Mouse (Mus musculus) left cerebral cortex, postnatal 10 days (tissue): ENCODE measurements around the gene Gba2. TPM values are rescaled to one million over a fixed set of nuclear protein-coding genes. Genes with fewer than 3 reads are reported as not detected.

ENCODE experiments used
- DNase-seq, 2 experiments: peaks; one replicate each; pipeline ENCODE4 v3.0.0; 2021 to 2022; ENCODE audit warnings: low spot score in 2 of 2, mixed read lengths in 1 of 2; ENCODE audit errors: extremely low spot score in 1 of 2
- intact Hi-C: fragments of 180-260 bp; cut with DNase I; formaldehyde crosslinking; loops from one replicate; pipeline ENCODE4 v1.15.1; 2025
- total RNA-seq, 2 experiments: library from RNA; stranded (reverse); gene quantifications; 2 replicates each; pipeline ENCODE4 v1.2.3; 2021

The Gba2 gene
- total RNA-seq, 2 experiments from 2014 or later = 64.1 to 67.1 TPM

DNA sequence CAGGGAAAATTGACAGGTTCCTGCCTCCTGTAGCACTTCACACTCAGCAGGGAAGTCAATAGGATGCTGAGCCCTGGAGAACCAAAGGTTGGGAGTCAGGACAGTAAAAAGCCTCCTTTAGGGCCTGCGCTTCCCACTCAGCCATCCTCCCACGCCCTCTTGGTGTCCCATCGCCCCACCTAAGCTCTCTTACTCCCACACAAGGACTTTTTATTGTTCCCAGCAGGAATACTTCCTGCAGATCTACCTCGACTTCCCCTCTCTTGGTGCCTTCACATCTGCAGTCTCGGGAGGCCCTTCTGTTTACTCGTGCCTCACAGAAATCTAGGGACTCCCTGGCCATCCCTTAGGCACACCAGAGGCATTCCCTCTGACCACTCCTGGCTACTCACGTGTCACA lies 4.7 kb upstream of the Gba2 start:
- no peak for DNase-seq
- intact Hi-C loops = no loop called here

GRCm38 (mm10) chr4:43582241-43582640 lies 3.6 kb upstream of the Gba2 start:
- intact Hi-C loops = no loop called here
- no peak for DNase-seq

DNA sequence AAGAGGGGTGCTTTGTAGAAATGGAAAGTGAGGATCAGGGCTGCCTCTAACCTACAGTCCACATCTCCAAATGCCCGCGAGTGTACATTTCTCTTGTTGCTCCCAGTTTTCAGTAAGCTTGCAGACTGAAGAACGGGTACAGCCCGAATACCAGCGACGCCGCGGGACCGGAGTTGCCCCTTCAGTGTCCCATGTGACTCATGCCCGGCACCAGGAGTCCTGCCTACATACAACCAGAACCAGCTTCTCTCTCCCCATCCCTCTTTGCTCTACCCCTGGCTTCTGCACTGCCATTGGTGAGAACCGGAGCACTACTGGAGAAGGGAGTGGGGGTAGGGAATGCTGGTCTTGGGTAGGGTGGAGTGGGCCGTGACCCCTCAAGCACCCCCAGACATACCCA lies 2.7 kb upstream of the Gba2 start:
- no peak for DNase-seq
- intact Hi-C loops = no loop called here

DNA sequence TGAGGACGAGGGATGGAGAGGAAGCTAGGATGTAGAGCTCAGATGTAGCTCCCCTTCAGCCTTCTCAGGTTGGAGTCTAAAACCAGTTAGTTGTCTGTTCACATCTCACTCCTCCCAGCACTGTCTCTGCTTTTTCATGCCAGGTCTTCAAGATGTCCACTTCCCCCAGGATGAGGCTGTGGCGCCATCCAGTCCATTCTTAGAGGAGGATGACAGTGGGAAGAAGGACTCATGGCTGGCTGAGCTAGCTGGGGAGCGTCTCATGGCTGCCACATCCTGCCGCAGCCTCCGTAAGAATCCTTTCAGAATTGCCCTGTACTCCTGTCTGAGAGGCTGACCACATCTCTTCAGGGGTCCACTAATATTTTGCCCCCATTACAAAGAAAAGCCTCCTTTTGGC lies 2.0 kb upstream of the Gba2 start:
- DNase-seq = no peak
- intact Hi-C loops = no loop called here

GRCm38 (mm10) chr4:43579731-43580130 lies 1.1 kb upstream of the Gba2 start:
- intact Hi-C loops = no loop called here
- no peak for DNase-seq

DNA sequence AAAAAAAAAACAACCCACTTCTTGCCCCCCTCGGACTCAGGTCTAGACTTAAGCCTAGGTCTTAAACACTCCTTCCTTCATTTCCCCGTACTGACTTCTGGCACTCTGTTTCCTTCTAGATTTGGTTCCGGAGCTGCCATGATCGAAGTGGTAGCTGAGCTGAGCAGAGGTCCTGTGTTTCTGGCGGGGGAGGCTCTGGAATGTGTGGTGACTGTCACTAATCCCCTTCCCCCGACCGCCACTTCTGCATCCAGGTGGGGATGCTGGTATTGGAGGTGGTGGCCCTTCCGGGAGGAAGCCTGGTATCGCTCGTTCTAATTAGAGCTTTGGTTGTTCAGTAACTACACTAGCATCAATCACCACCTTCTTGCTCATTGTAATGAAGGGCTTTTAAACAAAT lies 583 bp upstream of the Gba2 start:
- DNase-seq = no peak
- intact Hi-C loops = no loop called here

GRCm38 (mm10) chr4:43577237-43577881 lies 1.3 kb downstream of the Gba2 start:
- no peak for DNase-seq
- intact Hi-C loops = no loop called here

DNA sequence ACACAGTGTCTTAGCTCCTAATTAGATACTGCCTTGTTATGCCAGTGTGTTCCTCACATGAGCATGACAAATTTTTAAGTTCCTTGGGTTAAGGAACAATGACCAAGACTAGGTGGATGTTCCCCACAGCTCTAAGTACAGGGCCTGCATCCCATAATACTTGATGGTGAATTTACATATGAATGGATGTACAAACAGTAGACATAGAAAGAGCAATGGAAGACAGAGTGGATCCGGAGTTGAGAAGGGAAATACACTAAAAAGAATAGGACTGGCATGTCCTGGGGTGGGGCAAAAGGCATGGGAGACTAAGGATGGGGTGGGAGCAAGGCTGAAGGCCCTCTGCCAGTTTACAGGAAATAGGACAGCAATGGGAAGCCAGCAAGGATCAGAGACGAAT lies 3.3 kb downstream of the Gba2 start:
- DNase-seq = no peak
- intact Hi-C loops = no loop called here

- intact Hi-C loops = no loop called here
- DNase-seq = no peak
These were observed 5.1 kb downstream of the Gba2 start for GRCm38 (mm10) chr4:43573561-43573960.

DNA sequence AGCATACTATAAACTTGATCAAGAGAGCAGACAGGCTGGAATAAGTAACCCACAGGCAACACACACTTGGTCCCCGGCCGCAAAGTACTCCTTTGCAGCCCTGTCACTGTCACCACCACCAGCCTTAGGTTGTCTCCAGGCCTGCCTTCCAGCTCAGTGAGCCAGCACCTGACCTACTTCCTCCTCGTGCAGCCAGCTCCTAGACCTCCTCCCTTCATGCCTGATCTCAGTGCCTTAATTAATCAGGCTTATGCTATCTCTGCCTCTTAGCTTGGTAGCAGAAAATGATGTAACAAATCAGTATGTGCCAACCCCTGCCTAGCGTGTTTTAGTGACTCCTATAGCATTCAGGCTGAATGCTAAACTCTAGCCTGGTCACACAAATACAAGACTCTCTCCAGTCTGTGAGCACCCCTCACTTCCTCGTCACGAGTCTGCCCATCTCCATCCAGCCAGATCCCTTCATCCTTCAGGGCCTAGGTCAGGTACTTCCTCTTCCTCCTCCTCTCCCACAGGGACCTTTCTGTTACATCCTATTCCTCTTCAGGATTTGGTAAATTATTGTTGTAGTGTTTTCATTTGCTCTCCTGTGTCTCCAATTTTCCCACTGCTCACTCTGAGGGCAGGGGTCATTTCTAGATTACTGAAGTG lies 7.2 kb downstream of the Gba2 start:
- intact Hi-C loops = no loop called here
- no peak for DNase-seq

DNA sequence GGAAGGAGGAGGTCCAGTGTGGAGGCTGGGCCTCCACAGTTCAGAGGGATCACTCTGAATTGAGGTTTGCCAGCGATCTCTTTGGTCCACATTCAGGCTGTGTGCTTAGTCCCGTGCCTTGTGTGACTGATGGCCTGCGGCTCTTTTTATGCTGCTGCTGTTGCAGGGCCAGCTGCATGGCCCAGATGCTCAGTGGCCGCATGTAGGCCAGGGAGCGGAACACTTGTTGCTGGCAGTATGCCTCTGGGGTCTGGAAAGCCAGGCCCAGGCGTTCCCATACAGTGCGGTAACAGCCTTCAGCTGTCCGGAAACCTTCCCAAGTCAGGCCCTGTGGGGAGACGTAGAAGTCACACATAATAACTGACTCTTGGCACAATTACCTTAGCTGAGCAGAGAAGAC lies 11.5 kb downstream of the Gba2 start:
- DNase-seq = no peak
- intact Hi-C loops = no loop called here

GRCm38 (mm10) chr4:43564231-43564630 lies 14.4 kb downstream of the Gba2 start:
- intact Hi-C loops = no loop called here
- DNase-seq = no peak

- intact Hi-C loops = no loop called here
- no peak for DNase-seq
These were observed 15.1 kb downstream of the Gba2 start for GRCm38 (mm10) chr4:43563601-43563875.

- intact Hi-C loops = no loop called here
- no peak for DNase-seq
These were observed 15.7 kb downstream of the Gba2 start for GRCm38 (mm10) chr4:43562769-43563600.

GRCm38 (mm10) chr4:43561997-43562768 lies 16.5 kb downstream of the Gba2 start, which contains the start of the genes Creb3 and Tln1:
Gene Creb3, plus strand, starts transcription at chr4:43562332.
Gene Tln1, minus strand, starts transcription at chr4:43562691.
- DNase-seq = peak; percentile 94 to 95
- intact Hi-C loops = no loop called here

GRCm38 (mm10) chr4:43561436-43561996 lies 17.2 kb downstream of the Gba2 start:
- intact Hi-C loops = no loop called here
- DNase-seq = no peak

DNA sequence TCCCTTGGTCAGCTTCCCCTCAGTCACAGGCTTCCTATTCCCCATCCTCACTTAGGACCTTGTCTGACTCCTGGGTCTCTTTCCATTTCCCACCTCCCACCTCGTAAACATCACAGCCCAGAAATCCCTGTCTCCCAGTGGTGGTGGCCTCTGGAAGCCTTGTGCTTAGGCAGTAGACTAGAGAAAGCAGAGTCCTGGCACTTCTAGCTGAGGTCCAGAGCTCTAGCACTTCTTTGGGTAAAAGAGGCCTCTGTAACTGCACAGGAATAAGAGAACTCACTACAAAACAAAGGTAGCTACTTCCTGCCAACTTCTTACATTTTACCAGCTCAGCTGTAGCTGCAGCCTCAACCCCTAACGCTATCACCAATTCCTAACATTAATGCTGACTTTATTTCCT lies 17.7 kb downstream of the Gba2 start:
- intact Hi-C loops = no loop called here
- no peak for DNase-seq

DNA sequence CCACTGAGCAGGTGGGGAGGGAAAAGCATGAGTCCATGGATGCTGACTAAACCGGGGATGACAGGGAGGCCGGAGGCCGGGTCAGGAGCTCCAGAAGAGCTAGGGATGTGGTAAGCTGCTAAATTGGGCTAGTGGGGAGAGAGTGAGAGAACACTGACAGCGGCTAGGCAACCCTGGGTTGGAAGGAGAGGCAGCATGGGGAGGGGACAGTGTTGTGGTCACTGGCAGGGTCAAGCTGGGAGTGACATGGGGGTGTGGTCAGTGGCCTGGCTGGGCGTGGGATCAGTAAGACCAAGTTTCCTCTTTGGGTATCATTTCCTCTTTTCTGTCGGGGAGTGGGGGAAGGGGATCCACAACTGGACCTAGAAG lies 18.4 kb downstream of the Gba2 start:
- peak in 1 of 2 experiments; percentile 80 for DNase-seq

More for the DNA sequence above, 18.4 kb downstream of the Gba2 start:
- intact Hi-C loops = no loop called here
